Mouse (Mus musculus): ENCODE measurements around the gene Fbn1.

Gene Fbn1

DNA sequence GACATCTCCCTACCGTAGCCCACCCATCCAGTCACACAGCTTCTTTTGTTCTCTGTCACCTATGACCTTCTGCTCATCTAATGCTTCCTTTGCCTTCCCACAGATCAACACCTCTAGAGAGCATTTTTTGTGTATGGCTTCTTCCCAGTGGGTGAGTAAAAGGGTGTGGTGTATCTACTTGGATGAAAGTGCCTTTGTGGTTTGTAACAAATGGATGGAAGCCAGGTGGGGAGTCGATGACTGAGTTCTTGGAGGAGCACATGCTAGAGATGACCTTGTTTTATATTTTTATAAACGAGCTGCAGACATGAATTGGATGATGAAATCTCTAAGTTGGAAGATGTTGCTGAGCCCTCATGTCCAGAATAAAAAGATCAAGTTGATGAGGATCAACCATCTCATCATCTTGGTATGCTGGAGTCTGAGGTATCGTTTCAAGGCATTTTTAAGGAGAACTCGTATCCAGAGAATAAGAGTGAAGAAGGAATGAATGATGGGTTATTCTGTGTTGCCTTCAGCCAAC, 213.8 kb downstream of the Fbn1 start:
- DNase-seq (ENCODE audit: low spot score), result no peak

- no peak for DNase-seq (ENCODE audit: low spot score)
Measured at GRCm38 (mm10) chr2:125292616-125293015, 215.2 kb downstream of the Fbn1 start.

DNA sequence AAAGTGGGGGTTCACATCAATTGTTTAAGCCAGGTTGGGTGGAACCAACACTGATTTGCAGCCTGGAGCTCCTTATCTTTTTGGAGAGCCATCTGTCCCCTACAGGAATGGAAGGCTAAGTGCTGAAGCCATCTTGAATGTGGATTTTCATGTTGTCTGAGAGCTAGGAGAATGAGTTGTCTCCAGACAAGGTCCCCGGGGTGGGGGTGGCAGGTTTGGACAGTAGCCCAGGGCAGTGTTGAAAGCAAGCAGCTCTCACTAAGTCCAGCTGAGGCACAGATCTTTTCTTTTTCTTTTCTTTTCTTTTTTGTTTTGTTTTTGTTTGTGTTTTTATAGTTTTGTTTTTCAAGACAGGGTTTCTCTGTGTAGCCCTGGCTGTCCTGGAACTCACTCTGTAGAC, 216.7 kb downstream of the Fbn1 start:
- DNase-seq (ENCODE audit: low spot score), result peak; percentile 50

DNA sequence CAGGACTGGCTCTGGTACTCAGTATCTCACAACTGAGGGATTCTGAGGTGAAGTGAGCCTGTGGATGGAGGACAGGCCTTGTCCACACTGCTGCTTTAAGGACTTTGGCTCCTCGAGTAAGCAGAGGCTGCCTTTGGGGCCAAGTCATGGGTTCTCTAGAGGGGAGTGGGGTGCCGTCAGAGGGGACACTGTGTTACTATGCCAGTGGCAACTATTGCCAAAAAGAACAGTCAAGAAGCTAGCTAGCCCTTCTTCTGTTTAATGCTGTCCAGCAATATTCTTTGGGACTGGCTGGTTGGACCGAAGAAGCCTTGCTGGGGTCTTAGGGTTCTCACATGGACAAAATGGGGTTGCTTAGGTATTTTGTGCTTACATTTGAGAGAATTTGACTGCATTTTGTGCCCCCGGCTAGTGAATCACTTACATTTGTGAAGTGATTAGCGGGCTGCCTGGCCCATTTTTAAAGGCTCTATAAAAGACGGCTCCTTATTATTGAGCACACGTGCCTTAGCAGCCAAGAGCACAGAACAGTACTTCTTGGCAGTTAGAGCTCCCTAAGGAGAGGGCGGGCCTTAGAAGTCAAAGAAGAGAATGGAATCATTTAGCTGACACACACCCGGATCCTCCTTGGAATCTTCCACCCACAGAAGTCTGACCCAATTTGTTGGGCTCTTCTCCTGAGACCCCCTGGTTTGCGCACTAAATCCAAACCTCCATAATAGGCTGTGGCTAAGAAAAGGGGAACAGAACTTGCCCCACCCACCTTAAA, 217.4 kb downstream of the Fbn1 start:
- DNase-seq (ENCODE audit: low spot score), result peak; percentile 47

DNA sequence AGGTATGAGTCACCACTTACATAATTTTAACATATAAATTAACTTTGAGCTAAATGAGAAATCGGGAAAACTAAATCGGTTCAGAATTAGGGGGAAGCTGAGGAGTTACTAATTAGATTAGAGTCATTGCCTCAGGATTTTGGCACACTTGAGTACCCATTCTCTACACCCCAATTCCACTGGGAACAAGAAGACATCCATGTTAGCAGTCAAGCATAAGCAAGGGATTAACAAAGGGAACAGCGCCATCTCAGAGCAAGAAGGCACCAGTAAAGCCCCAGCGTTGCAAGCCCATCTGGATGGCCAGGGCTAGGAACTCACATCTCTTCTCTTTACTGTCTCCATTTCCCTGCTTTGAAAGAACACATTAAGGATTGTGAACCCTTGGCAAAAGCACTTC, 222.0 kb downstream of the Fbn1 start:
- no peak for DNase-seq (ENCODE audit: low spot score)

DNA sequence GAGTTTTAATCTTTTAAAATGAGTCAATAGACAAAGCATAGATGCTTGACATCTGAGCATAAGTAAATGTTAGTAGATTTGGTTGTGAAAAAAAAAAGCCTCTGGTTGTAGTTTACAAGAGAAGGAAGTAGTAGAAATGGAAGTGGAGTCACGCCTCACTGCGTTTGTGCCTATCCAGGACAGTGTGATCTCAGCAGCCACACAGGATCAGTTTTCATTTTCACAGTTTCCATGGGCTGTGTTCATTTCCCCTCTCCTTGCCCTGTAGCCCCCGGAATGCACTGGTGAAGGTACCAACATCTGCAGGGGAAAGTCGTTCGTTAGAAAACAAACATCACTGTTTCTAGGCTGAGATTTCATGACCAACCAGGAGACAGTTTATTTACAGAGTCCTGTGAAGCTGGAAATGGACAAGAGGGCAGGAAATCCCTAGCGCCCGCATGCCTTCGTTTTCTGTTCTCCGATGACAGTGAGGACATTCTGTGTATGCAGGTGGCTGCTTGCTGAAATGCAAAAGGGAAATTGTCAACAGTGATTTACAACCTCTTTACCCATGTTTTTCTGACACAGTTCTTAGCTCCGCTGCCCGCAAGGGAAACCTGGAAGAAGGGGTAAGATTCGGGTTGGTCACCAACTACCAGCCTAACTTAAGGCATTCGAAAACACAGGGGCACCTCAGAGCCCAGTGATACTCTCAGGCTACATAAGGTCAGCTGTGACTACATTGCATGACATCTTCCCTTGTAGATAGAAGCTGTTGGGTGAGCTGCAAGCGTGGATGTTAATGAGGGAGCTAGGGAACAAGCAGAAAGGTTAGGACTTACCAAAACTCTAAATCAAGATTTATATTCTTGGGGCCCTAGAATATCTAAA, 225.2 kb downstream of the Fbn1 start:
- DNase-seq (ENCODE audit: low spot score), result no peak

- peak; percentile 49 for DNase-seq (ENCODE audit: low spot score)
Measured at GRCm38 (mm10) chr2:125279995-125280394, 227.8 kb downstream of the Fbn1 start.

- DNase-seq (ENCODE audit: low spot score), result no peak
Measured at GRCm38 (mm10) chr2:125278474-125278873, 229.3 kb downstream of the Fbn1 start.

DNA sequence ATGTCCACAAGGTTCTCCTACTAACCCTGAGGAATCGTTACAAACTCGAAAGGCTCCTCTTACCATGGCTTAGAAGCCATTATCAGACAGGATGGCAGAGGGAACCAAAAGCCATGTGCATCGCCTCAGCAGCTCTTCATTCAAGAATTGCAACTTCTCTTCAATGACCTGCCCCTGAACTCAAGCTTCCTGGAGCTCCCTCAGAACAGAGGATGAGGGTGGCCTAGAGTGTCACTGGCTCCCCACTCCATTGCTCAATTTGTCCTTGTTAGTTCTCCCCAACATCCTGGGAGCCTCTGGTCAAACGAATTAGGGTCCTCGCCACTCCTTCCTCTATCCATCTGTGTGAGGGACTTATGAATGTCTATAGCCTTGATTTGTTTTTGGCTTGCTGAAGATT, 231.1 kb downstream of the Fbn1 start:
- DNase-seq (ENCODE audit: low spot score), result no peak

DNA sequence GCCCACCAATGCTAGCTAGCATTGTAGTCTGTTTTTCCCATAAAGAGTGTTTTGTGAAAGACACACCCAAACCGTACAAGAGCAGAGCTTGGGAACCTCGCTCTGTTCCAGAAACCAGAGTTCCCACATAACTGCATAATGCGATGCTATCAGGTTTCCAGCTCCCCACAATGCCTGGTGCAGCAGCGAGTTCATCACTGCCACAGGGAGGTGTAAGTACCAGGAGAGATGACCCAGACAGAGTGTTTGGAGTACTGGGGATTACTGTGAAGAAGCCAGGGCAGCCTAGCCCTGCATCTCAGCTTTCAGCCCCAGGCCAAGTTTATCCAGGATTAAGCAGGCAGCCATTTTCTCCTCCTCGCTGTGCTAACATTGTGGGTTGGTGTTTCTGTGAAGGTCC, 232.2 kb downstream of the Fbn1 start:
- DNase-seq (ENCODE audit: low spot score), result no peak

DNA sequence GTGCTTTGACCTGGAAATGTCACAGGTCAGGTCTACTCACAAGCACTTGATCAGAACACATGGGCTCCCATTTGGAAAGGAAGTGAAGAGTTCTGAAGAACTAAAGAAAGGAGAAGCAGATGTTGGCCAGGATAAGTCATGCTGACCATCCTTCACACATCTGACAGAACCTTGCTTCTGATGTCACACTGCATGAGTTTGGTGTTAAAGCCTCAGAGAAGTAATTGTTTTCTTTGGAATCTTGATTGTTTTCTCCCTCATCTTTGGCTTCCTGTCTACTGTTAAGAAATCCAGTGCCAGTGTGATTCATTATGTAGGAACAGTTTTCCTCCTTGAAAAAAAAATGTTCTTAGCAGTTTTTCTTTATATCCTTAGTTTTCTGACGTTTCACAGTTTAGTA, 238.9 kb downstream of the Fbn1 start:
- no peak for DNase-seq (ENCODE audit: low spot score)

DNA sequence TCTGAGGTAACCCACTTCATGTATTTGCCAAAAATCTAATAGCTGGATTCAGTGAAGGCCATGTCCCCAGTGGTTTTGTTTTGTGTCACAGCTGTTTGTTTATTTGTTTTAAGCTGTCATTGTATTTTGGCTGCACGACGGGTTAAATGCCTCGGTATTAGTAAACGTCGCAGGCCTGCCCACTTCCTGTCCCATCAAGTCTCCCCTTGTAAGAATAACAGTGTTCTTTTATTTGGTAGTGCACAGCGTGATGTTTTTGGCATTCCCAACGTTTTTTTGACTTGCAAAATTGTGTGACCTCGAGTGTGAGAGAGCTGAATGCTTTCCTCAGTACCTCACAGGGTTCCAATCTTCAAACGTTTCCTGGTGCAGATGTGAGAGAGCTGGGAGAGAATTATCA, 244.0 kb downstream of the Fbn1 start:
- no peak for DNase-seq (ENCODE audit: low spot score)

DNA sequence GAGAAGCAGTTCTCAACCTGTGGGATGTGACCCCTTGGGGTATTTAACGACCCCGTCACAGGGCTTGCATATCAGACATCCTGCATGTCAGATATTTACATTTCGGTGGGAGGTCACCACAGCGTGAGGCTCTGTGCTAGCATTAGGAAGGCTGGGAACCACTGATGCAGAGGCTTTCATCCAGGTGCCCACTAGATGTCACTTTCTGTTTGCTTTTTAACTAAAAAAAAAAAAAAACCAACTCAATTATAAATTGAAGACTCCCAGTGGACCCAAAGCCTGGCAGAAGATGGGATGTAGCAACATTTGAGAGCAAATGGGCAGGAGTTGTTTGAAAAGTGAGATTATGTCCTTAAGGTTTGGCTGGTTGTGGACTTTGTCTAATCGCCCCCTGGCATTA, 244.7 kb downstream of the Fbn1 start:
- DNase-seq (ENCODE audit: low spot score), result no peak

- DNase-seq (ENCODE audit: low spot score), result no peak
Measured at GRCm38 (mm10) chr2:125260326-125260725, 247.5 kb downstream of the Fbn1 start.

- DNase-seq (ENCODE audit: low spot score), result no peak
Measured at GRCm38 (mm10) chr2:125259230-125260120, 248.3 kb downstream of the Fbn1 start.

GRCm38 (mm10) chr2:125255886-125256285, 251.9 kb downstream of the Fbn1 start:
- DNase-seq (ENCODE audit: low spot score), result no peak

DNA sequence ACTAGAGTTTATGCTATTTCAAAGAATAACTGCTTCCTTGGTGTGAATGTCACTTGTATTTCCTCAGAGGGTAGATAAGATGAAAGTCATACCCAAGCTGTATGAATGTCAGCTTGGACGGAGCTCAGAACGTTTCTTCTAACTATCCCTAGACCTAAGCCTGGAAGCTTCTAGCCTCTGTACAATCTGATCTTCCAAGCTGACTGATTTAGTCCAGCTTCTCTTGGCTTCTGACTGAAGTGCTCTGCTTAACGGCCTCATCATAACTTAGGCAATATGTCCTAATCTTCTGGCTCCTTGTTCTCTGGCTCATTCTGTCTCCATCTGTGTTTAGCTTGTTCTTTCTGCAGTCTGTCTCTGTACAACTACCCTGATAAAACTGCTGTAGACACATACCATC, 253.2 kb downstream of the Fbn1 start:
- no peak for DNase-seq (ENCODE audit: low spot score)

- DNase-seq (ENCODE audit: low spot score), result no peak
Measured at GRCm38 (mm10) chr2:125253699-125254098, 254.1 kb downstream of the Fbn1 start.

- DNase-seq (ENCODE audit: low spot score), result peak; percentile 55
Measured at GRCm38 (mm10) chr2:125252275-125252674, 255.5 kb downstream of the Fbn1 start.

- no peak for DNase-seq (ENCODE audit: low spot score)
Measured at GRCm38 (mm10) chr2:125251781-125252180, 256.0 kb downstream of the Fbn1 start.
